Mouse (Mus musculus) macrophage (primary cell): ENCODE measurements around the gene Fndc10. TPM values are rescaled to one million over a fixed set of nuclear protein-coding genes. Genes with fewer than 3 reads are reported as not detected.
"Not testable (repeated sequence)": the region's sequence is repeated elsewhere in the genome, so short reads cannot be mapped to it uniquely, and the experiment has no call there.

Experiments
- H3K27ac ChIP-seq: fragments of 350-480 bp; formaldehyde crosslinking; 2 replicates; pipeline ENCODE4 v1.9.0; 2021
- H3K36me3 ChIP-seq: fragments of 350-480 bp; formaldehyde crosslinking; 2 replicates; pipeline ENCODE4 v1.9.0; 2021; ENCODE audit errors: inconsistent target
- H3K4me3 ChIP-seq: fragments of 350-480 bp; formaldehyde crosslinking; 2 replicates; pipeline ENCODE4 v1.9.0; 2021; ENCODE audit errors: inconsistent target
- H3K79me2 ChIP-seq: fragments of 350-480 bp; formaldehyde crosslinking; 2 replicates; pipeline ENCODE4 v1.9.0; 2021; ENCODE audit errors: inconsistent target
- WGBS: methylation state at CpG from one replicate; pipeline ENCODE4 v1.1.7; 2026; ENCODE audit warnings: inconsistent platforms; ENCODE audit not compliant: missing documents; 5-methylcytosine and 5-hydroxymethylcytosine counted together
- polyA plus RNA-seq: library from polyadenylated mRNA; stranded (reverse); fragments of 250-400 nt; gene quantifications from 3 replicates; pipeline ENCODE4 v1.2.4, GENCODE M21; 2018; ENCODE audit warnings: inconsistent platforms
- total RNA-seq, 78 experiments: library from RNA; depleted of rRNA; stranded (reverse); fragments of 250-400 nt; gene quantifications; 1 replicate in 9 of 78; 2 replicates in 24 of 78; 3 replicates in 43 of 78; 4 replicates in 2 of 78; pipeline ENCODE4 v1.2.4; 2018; ENCODE audit warnings: inconsistent platforms in 56 of 78

Fndc10 gene
- 1 to 10 TPM in 3 of 26 experiments, under 1 TPM in 5, not detected in 18; 0.25 to 2.6 (median 0.71) TPM for total RNA-seq (2018; cell fraction: chromatin; rRNA removed)
- total RNA-seq (2018; cell fraction: cytosol; rRNA removed) = 1 to 10 TPM in 13 of 26 experiments, under 1 TPM in 13; 0.15 to 2.9 (median 0.80) TPM
- 1 to 10 TPM in 4 of 26 experiments, under 1 TPM in 12, not detected in 10; 0.20 to 5.8 (median 0.64) TPM for total RNA-seq (2018; cell fraction: nucleus; rRNA removed)
- 1.1 to 1.9 TPM (median 1.4 TPM) in 3 replicates for polyA plus RNA-seq

GRCm38 (mm10) chr4:155694111-155694481, at the start of gene Fndc10:
Gene Fndc10, plus strand, starts transcription at chr4:155694342.
- H3K4me3 ChIP-seq = peak within 1 kb of the TSS; percentile 16; the same call in 1 of the 2 replicates
- 3% methylated on average over 21 of the region's 47 CpGs for WGBS

DNA sequence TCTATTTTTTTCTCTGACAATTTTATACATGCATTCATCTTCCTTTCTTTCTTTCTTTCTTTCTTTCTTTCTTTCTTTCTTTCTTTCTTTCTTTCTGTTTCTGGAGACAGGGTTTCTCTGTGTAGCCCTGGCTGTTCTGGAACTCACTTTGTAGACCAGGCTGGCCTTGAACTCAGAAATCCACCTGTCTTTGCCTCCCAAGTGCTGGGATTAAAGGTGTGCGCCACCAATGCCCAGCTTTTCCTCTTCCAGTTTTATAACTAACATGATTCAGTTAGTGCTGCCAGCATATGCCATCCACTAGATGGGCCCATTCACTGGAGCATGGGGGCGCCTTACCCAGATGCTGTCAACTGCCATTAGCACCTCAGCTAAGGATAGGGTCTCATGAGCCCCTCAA, 48.8 kb upstream of the Fndc10 start, which contains the start of gene Gm10563:
Gene Gm10563 (minus strand): TSS at position 101 of the 400 bp plus-strand sequence.
- not testable (repeated sequence) for H3K4me3 ChIP-seq, H3K27ac ChIP-seq, H3K79me2 ChIP-seq
- 100% methylated on average over 1 of the region's 2 CpGs for WGBS
- H3K36me3 ChIP-seq = peaks cover 70% of the 10 kb centered on the region

More at GRCm38 (mm10) chr4:155694111-155694481, at the start of gene Fndc10:
- Histone ChIP-seq H3K79me2 (no peaks in the 10 kb centered on the region), H3K27ac (no peak within 1 kb of the TSS), H3K36me3 (no peaks in the 10 kb centered on the region)

DNA sequence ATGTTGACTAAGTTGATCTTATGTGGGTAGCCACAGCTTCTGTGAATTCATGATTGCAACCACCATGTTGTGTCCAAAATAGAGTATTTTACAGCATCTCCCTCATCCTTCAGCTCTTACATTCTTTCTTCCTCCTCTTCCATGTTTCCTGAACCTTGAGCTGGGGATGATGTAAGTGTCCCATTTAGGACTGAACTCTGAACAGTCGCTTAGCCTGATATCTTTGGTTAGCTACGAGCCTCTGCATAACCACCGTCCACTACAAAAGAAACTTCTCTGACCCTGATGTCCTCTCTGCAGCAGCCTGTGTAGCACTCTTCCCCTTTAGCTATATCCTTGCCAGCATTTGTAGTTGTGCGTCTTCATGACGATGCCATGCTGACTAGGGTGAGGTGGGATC, 48.4 kb upstream of the Fndc10 start:
- H3K79me2 ChIP-seq = no peaks in the 10 kb centered on the region
- WGBS = 96% methylated on average over 5 of the region's 5 CpGs
- H3K36me3 ChIP-seq = peaks cover 70% of the 10 kb centered on the region
- H3K4me3 ChIP-seq = no peak overlapping the region
- no peak overlapping the region for H3K27ac ChIP-seq

DNA sequence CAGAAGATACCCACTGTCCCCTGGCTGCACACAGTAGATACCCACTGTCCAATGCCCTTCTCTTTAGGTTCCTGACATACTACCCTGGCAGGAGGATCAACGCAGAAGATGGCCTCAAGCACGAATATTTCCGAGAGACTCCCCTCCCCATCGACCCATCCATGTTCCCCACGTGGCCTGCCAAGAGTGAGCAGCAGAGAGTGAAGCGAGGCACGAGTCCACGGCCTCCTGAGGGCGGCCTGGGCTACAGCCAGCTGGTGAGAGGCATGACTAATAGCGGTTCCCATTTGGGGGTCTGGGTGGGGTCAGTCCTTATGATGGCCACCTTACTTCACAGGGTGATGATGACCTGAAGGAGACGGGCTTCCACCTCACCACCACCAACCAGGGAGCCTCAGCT, 44.8 kb upstream of the Fndc10 start:
- H3K36me3 ChIP-seq = peaks cover 39% of the 10 kb centered on the region
- H3K27ac ChIP-seq = no peak overlapping the region
- WGBS = 96% methylated on average over 11 of the region's 11 CpGs
- no peaks in the 10 kb centered on the region for H3K79me2 ChIP-seq
- no peak overlapping the region for H3K4me3 ChIP-seq

DNA sequence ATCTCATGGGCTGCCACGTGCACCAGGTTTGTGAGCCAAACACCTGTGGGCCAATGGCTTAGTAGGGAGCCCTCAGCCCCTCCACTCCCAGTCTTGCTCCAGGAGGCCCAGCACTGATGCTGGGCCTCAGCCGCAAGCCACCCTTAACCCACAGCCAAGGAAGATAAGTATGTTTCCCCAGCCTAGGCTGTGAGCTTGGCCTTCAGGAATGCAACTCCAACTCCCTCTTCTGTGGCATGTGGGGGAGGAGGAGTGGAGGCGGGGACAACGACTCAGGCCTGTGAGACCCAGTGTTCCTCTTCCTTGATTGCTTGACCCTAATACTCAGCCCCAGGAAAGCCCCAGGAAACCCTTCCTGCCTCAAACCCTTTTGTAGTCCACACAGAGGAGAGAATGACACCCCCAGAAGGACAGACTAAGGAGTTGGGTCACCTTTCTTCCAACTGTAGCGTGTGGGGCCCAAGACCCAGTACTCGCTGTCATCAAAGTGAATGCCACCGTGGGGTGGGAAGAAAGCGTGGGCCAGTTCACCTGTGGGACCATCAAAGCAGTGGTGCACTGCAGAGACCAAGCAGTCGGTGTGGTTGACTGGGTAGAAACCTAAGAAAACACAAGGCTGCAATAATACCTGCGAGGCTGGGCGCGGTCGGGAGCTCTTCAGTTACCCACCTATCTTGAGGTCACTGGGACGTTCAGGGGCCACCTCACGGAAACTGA, 42.4 kb upstream of the Fndc10 start:
- no peak overlapping the region for H3K4me3 ChIP-seq
- H3K27ac ChIP-seq = no peak overlapping the region
- H3K36me3 ChIP-seq = peaks cover 47% of the 10 kb centered on the region
- no peaks in the 10 kb centered on the region for H3K79me2 ChIP-seq
- WGBS = 79% methylated on average over 15 of the region's 15 CpGs

DNA sequence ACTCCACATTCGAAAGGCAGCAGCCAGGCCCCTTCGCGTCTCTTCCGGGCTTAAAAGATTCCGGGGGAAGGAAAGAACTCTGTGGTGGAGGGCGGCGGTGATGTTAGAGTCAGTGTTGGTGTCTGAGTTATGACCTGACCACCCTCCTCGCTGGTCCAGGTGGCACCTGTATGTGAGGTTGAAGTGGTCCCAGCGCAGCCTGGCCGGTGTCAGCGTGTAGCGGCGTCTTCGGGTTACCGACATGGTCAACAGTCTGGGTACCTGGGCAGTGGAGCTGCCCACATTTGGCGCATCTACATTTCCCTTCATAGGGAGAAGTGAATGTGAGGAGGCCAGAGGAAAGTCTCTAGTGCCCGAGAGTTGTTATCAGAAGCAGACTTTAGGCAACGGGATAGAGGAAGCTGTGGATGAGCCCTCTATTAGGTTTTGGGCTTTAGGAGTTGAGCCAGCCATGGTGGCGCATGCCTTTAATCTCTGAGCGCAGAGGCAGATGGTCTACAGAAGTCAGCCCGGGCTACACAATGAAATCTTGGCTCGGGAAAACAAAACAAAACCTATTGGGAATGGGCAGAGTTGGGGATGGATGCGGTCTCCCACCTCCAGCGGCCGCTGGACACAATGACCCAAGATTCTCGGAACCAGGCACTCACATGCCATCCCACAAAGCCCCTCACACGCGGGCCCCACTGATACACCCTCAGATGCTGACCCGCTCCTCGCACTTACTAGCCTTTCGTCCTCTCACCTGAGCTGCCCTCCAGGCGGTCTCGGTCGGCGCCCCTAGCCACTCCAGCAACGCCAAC, 41.7 kb upstream of the Fndc10 start:
- WGBS = 52% methylated on average over 35 of the region's 36 CpGs
- Histone ChIP-seq H3K79me2 (no peaks in the 10 kb centered on the region), H3K36me3 (peaks cover 44% of the 10 kb centered on the region), H3K27ac (no peak overlapping the region), H3K4me3 (no peak overlapping the region)

DNA sequence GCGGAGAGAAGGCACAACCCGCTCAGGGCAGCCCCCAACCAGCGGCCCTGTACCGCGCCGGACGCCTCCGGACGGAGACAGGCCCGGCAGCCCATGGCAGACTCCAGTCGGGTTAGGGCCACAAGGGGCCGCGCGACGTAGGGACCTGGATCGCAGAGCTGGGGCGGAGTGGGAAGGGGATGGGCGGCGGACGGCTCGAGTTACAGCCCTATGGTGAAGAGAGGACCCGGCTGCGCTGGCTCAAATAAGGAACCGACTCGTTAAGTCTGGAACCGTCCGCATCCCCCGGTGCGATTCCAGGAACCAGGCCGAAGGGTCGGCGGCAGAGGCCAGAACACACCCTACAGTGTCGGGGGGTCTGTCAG, 41.1 kb upstream of the Fndc10 start, which contains the start of gene Mmp23:
Gene Mmp23 (minus strand): TSS at position 299 of the 365 bp plus-strand sequence.
- Histone ChIP-seq H3K27ac (no peak within 1 kb of the TSS), H3K79me2 (no peaks in the 10 kb centered on the region), H3K36me3 (peaks cover 38% of the 10 kb centered on the region), H3K4me3 (no peak within 1 kb of the TSS)
- WGBS = 10% methylated on average over 33 of the region's 33 CpGs

DNA sequence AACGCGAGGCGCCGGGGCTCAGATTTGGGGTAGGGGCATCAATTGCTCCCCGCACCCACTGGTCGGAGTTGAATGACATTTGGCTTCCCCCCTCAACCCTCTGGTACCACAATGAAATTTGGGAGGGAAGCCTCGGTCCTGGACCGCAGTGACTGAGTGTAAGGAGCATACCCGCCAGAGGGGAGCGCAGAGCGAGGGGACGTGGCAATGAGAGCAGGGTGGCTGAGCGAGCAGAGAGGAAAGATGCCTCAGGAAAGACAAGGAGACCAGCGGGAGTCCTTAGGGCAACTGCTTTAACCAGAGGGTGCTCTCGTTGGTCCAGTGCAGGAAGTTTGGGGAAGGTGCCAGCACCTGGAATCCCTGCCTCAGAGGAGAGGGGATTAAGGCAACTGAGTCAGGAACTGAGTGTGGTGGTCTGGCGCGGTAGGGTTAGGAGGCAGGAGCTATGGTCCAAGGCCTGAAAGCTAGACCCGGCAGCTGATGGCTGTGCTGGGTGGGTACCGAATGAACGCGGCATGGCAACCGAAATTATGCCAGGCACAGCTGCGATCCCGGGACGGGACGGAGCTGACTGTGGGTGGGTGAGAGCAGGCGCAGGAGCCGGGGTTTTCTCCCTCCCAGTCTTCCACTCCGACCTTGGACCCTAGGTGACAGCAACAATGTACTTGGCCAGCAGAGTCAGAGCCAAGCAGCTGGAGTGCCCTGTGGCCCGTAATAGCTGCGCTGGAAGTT, 40.5 kb upstream of the Fndc10 start:
- Histone ChIP-seq H3K36me3 (peaks cover 33% of the 10 kb centered on the region), H3K4me3 (no peak overlapping the region), H3K79me2 (no peaks in the 10 kb centered on the region), H3K27ac (no peak overlapping the region)
- 5% methylated on average over 30 of the region's 31 CpGs for WGBS

DNA sequence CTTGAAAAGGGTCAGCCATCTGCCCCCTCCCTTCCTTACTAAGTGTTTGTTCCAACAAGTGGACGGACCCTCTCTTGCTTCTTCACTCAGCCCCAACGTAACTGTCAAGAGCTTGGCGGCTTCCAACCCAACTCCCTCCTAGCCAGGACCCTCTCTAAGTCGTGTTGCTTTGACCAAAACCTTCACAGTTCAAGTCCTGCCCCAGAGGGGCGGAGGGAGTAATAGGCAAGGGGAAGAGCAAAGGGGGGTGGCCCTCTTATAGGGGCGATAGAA, 40.0 kb upstream of the Fndc10 start:
- 8% methylated on average over 6 of the region's 6 CpGs for WGBS
- H3K79me2 ChIP-seq = no peaks in the 10 kb centered on the region
- H3K4me3 ChIP-seq = no peak overlapping the region
- H3K36me3 ChIP-seq = peaks cover 28% of the 10 kb centered on the region
- H3K27ac ChIP-seq = no peak overlapping the region

DNA sequence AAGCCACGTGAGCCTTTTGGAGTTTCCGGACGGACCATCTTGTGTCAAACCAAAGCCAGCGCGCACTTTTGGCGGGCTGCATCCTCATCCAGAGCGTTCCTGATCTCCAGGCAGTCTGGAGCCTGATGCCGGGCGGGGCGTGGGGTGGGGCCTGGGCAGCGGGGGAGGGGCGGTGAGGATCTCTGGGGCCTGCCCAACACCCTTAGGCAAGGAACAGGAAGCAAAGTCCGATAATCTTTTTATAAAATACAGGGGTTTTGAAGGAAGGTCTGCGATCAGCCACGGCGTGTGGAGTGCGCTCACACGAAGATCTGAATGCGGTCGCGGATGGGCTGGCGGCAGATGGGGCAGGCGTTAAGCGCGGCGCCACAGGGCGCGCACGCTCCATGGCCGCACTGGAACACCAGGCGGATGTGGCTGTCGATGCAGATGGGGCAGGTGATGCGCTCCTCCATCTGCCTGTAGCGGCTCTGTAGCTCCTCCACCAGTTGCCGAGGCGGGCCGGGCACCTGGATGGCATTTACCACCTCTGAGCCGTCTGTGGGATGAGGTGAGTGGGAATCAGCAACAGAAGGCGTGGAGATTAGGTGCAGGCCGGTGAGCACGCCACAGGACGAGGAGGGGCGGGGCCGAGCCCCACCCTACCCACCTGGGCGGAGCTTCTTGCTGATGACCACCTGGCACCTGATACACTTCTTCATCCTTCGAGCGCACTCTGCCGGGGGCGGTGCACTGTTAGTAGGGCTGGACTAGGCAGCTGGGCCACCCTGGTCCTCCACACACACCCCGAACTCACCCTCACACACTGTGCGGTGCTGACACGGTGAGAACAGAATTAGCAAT, 39.5 kb upstream of the Fndc10 start:
- Histone ChIP-seq H3K36me3 (peaks cover 22% of the 10 kb centered on the region; the same call in 1 of the 2 replicates), H3K79me2 (no peaks in the 10 kb centered on the region), H3K4me3 (peak overlapping the region; percentile 1; the same call in 1 of the 2 replicates), H3K27ac (no peak overlapping the region)
- WGBS = 20% methylated on average over 50 of the region's 52 CpGs

DNA sequence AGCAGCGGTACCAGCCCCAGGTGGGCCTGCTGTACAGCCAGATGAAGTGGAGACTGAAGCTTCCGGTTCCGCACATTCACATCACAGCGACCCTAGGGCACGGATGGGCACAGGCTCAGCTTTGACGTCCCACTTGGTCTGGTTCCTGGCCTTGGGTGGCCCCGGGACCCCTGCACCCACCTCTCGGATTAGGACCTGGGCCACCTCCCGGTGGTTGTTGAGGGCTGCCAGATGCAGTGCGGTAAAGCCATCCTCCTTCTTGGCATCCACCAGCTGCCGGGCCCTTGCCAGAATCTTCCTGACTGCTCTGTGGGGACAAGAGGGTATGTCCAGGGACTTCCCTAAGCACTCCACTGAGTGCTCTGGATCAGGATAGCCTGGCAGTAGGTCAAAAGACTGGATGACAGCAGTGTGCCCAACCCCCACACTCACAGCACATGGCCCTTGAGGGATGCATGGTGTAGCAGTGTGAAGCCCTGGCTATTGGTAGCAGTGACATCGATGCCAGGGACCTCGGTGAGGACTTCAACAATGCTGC, 37.9 kb upstream of the Fndc10 start:
- 97% methylated on average over 11 of the region's 13 CpGs for whole genome bisulfite sequencing
- no peak overlapping the region for H3K4me3 ChIP-seq
- H3K79me2 ChIP-seq = no peaks in the 10 kb centered on the region
- no peak overlapping the region for H3K27ac ChIP-seq
- H3K36me3 ChIP-seq = peaks cover 17% of the 10 kb centered on the region; the same call in 1 of the 2 replicates

DNA sequence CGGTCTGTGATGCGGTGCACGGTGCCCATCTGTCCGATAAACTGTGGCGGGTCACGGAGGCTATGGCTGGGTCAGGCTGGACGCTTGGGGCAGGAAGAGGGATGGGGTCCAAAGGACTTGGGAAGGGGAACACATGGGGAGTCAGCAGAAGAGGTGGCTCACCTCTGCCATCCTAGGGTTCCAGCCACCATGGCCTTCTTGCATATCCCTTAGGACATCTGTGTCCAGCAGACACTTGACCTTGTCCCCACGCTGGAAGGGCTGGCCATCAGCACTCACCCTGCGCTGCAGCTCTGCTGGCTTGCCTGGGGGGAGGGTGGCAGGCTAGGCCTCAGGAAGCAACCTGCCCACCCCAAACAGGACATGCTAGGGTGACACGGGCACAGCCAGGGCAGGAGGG, 35.2 kb upstream of the Fndc10 start:
- peaks cover 34% of the 10 kb centered on the region; the same call in 1 of the 2 replicates for H3K36me3 ChIP-seq
- H3K27ac ChIP-seq = no peak overlapping the region
- no peak overlapping the region for H3K4me3 ChIP-seq
- 92% methylated on average over 10 of the region's 10 CpGs for WGBS
- H3K79me2 ChIP-seq = no peaks in the 10 kb centered on the region

GRCm38 (mm10) chr4:155660641-155661040, 33.5 kb upstream of the Fndc10 start:
- WGBS = 94% methylated on average over 12 of the region's 12 CpGs
- H3K36me3 ChIP-seq = peaks cover 34% of the 10 kb centered on the region; the same call in 1 of the 2 replicates
- no peak overlapping the region for H3K27ac ChIP-seq

More at GRCm38 (mm10) chr4:155660641-155661040, 33.5 kb upstream of the Fndc10 start:
- Histone ChIP-seq H3K79me2 (no peaks in the 10 kb centered on the region), H3K4me3 (no peak overlapping the region)
